Mouse (Mus musculus): ENCODE measurements around the gene Hdc. TPM values are rescaled to one million over a fixed set of nuclear protein-coding genes. Genes with fewer than 3 reads are reported as not detected.
A peak's percentile ranks its signal among the peaks of the same experiment; 100 is the strongest.

The Hdc gene
- total RNA-seq, 4 experiments from 2014 or later: 1.1 to 2.2 (median 1.4) TPM

- DNase-seq (ENCODE audit: low spot score in 2 of 2): no peak
These were observed 65.8 kb downstream of the Hdc start for GRCm38 (mm10) chr2:126553291-126553639.

GRCm38 (mm10) chr2:126552357-126553290 lies 66.5 kb downstream of the Hdc start, which contains the start of gene Slc27a2:
TSS of gene Slc27a2 (plus strand) at chr2:126552407.
- DNase-seq (ENCODE audit: low spot score in 2 of 2): peak in 1 of 2 experiments; percentile 16

GRCm38 (mm10) chr2:126551896-126552295 lies 67.2 kb downstream of the Hdc start:
- no peak for DNase-seq (ENCODE audit: low spot score in 2 of 2)

GRCm38 (mm10) chr2:126551244-126551890 lies 67.7 kb downstream of the Hdc start:
- no peak for DNase-seq (ENCODE audit: low spot score in 2 of 2)

GRCm38 (mm10) chr2:126549681-126550080 lies 69.4 kb downstream of the Hdc start:
- no peak for DNase-seq (ENCODE audit: low spot score in 2 of 2)

- no peak for DNase-seq (ENCODE audit: low spot score in 2 of 2)
These were observed 72.7 kb downstream of the Hdc start for GRCm38 (mm10) chr2:126546392-126546791.

- DNase-seq (ENCODE audit: low spot score in 2 of 2): no peak
These were observed 73.8 kb downstream of the Hdc start for GRCm38 (mm10) chr2:126545297-126545696.

Other genes with a start within 250 kb of the Hdc start
- under 1 TPM in 1 of 4 experiments, not detected in 3; 0.07 TPM for gene Atp8b4, start 118.6 kb downstream of the Hdc start, total RNA-seq (2022)
- 10 to 100 TPM; 13.1 to 14.7 (median 13.3) TPM for gene Slc27a2, start 66.9 kb downstream of the Hdc start, total RNA-seq (2022)
- gene Gabpb1, start 57.0 kb upstream of the Hdc start, total RNA-seq (2022): 10 to 100 TPM; 16.1 to 23.4 (median 21.3) TPM
- 10 to 100 TPM; 53.2 to 55.8 (median 54.1) TPM for gene Usp8, start 88.0 kb upstream of the Hdc start, total RNA-seq (2022)
- 1 to 10 TPM; 1.4 to 2.0 (median 1.7) TPM for gene Usp50, start 164.2 kb upstream of the Hdc start, total RNA-seq (2022)

Data from layer of hippocampus, adult 8-10 months (tissue).